Mouse (Mus musculus) adrenal gland, adult 8-10 months (tissue): ENCODE measurements around the gene AL732309.1. TPM values are rescaled to one million over a fixed set of nuclear protein-coding genes. Genes with fewer than 3 reads are reported as not detected.

ENCODE experiments used
- DNase-seq: peaks from one replicate; pipeline ENCODE4 v3.0.0; 2022
- total RNA-seq, 4 experiments: library from RNA; stranded (reverse); gene quantifications; 2 replicates each; pipeline ENCODE4 v1.2.4; 2022

Gene AL732309.1
- total RNA-seq, 4 experiments from 2014 or later, result 2.2 to 8.9 (median 6.1) TPM

- no peak for DNase-seq
Measured at GRCm38 (mm10) chr2:25238106-25238505, 8.6 kb downstream of the AL732309.1 start.

GRCm38 (mm10) chr2:25237522-25237921 lies 9.1 kb downstream of the AL732309.1 start:
- DNase-seq, result no peak

- DNase-seq, result no peak
Measured at GRCm38 (mm10) chr2:25236614-25237013, 10.0 kb downstream of the AL732309.1 start, which contains the start of gene Rnf224. TSS of gene Rnf224 (minus strand) at chr2:25236787.

- no peak for DNase-seq
Measured at GRCm38 (mm10) chr2:25234551-25235220, 12.0 kb downstream of the AL732309.1 start.

- DNase-seq, result no peak
Measured at GRCm38 (mm10) chr2:25234050-25234449, 12.6 kb downstream of the AL732309.1 start, which contains the start of gene Slc34a3. TSS of gene Slc34a3 (minus strand) at chr2:25234364.

- DNase-seq, result no peak
Measured at GRCm38 (mm10) chr2:25233421-25233820, 13.2 kb downstream of the AL732309.1 start.

GRCm38 (mm10) chr2:25231038-25231437 lies 15.6 kb downstream of the AL732309.1 start:
- DNase-seq, result no peak

GRCm38 (mm10) chr2:25230581-25230980 lies 16.1 kb downstream of the AL732309.1 start:
- DNase-seq, result no peak

GRCm38 (mm10) chr2:25229582-25229981 lies 17.1 kb downstream of the AL732309.1 start:
- no peak for DNase-seq

GRCm38 (mm10) chr2:25228995-25229530 lies 17.6 kb downstream of the AL732309.1 start:
- DNase-seq, result no peak

- DNase-seq, result peak; percentile 82
Measured at GRCm38 (mm10) chr2:25228431-25228889, 18.2 kb downstream of the AL732309.1 start.

- no peak for DNase-seq
Measured at GRCm38 (mm10) chr2:25227406-25227805, 19.3 kb downstream of the AL732309.1 start.

- DNase-seq, result no peak
Measured at GRCm38 (mm10) chr2:25226864-25227263, 19.8 kb downstream of the AL732309.1 start.

GRCm38 (mm10) chr2:25225811-25226379 lies 20.8 kb downstream of the AL732309.1 start:
- DNase-seq, result no peak

GRCm38 (mm10) chr2:25224766-25225752 lies 21.6 kb downstream of the AL732309.1 start:
- DNase-seq, result peak; percentile 100

- DNase-seq, result no peak
Measured at GRCm38 (mm10) chr2:25224492-25224765, 22.2 kb downstream of the AL732309.1 start, which contains the start of gene Tubb4b. TSS of gene Tubb4b (minus strand) at chr2:25224702.

- peak; percentile 86 for DNase-seq
Measured at GRCm38 (mm10) chr2:25223681-25224491, 22.8 kb downstream of the AL732309.1 start.

- DNase-seq, result no peak
Measured at GRCm38 (mm10) chr2:25221331-25221772, 25.3 kb downstream of the AL732309.1 start.

- no peak for DNase-seq
Measured at GRCm38 (mm10) chr2:25218445-25218844, 28.2 kb downstream of the AL732309.1 start, which contains the start of gene Fam166a. TSS of gene Fam166a (plus strand) at chr2:25218745.

- DNase-seq, result no peak
Measured at GRCm38 (mm10) chr2:25217666-25218065, 29.0 kb downstream of the AL732309.1 start.

- no peak for DNase-seq
Measured at GRCm38 (mm10) chr2:25214444-25214843, 32.2 kb downstream of the AL732309.1 start, which contains the start of gene Stpg3. TSS of gene Stpg3 (minus strand) at chr2:25214637.
